ENCODE assay signal across 1 mouse cellular context in the genomic region with DNA sequence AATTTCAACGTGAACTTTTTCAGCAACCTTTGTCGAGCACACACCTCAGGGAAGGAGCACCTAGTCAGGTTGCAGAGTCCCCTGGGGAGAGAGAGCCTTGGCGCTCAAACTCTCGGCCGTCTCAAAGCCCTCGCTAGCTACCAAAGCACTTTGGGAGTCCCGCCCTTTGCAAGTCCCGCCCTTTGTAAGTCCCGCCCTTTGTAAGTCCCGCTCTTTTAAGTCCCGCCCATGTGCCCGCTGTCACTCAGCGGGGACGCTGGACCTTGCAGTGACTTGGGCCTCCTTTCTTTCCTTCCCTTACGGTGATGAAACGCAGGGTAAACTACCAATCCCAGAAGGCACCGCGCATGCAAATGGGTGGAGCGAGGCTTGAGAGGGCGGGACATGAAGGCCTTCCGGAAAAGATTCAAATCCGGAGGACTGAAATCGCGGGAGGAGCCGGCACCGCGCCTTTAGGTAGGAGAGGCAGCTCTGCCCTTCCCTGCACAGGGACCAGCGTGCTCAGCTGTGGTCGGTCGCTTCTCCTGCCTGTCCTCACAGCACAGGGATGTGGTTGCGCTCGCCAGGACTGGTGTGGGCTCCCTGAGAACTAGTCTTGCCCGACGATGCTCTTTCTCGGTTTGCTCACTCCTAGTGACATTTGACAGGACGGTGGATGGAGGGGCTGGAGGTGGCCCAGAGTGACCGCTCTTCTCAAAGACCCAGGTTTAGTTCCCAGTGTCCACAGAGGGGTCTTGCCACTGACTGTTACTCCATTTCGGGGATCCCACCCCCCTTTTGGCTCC.
A peak's percentile ranks its signal among the peaks of the same experiment; 100 is the strongest.
TF ChIP-seq lines count a peak whose summit lies in the region.

A gene (plus strand): TSS at position 400 of the 785 bp plus-strand sequence.

TF ChIP-seq in CH12.LX, 34 proteins besides CTCF, POLR2A, EP300 and RAD21 (continued from another document):
- TF ChIP-seq MEF2A (IDR thresholded peaks at IDR 0.05; ENCODE audit: borderline replicate concordance, low read depth, low read length) (peak; percentile 71; the same call in 1 of the 2 replicates), MYC (IDR thresholded peaks at IDR 0.05; ENCODE audit: low read depth, low read length) (peak; percentile 91), TBP (conservative IDR thresholded peaks at IDR 0.05; ENCODE audit: low read depth, low read length) (peak; percentile 95), TCF12 (IDR thresholded peaks at IDR 0.05; ENCODE audit: low read depth, low read length) (peak; percentile 93), PAX5 (IDR thresholded peaks at IDR 0.05; ENCODE audit: low read length) (no peak), RCOR1 (conservative IDR thresholded peaks at IDR 0.05; ENCODE audit: low read depth, low read length) (no peak), NRF1 (IDR thresholded peaks at IDR 0.05; ENCODE audit: low read depth, low read length) (peak; percentile 50; the same call in 1 of the 2 replicates), SIN3A (IDR thresholded peaks at IDR 0.05; ENCODE audit: low read length) (peak; percentile 96), GABPA (IDR thresholded peaks at IDR 0.05; ENCODE audit: insufficient replicate concordance, low read depth, low read length) (peak; percentile 93; the same call in 1 of the 2 replicates), USF2 (conservative IDR thresholded peaks at IDR 0.05; ENCODE audit: low read depth, low read length) (no peak), MAZ (IDR thresholded peaks at IDR 0.05; ENCODE audit: low read depth, low read length) (no peak), UBTF (IDR thresholded peaks at IDR 0.05; ENCODE audit: low read depth, low read length) (peak; percentile 56; the same call in 1 of the 2 replicates), NELFE (IDR thresholded peaks at IDR 0.05; ENCODE audit: low read depth, low read length) (peak; percentile 98), MAX (IDR thresholded peaks at IDR 0.05; ENCODE audit: low read length) (peak; percentile 94), ELF1 (IDR thresholded peaks at IDR 0.05; ENCODE audit: low read depth, low read length) (peak; percentile 95), KAT2A (IDR thresholded peaks at IDR 0.05; ENCODE audit: insufficient replicate concordance, low read length) (peak; percentile 100), IRF4 (IDR thresholded peaks at IDR 0.05; ENCODE audit: low read depth, low read length) (peak; percentile 68), BHLHE40 (IDR thresholded peaks at IDR 0.05; ENCODE audit: low read depth, low read length) (no peak; the same call in 1 of the 2 replicates), E2F4 (IDR thresholded peaks at IDR 0.05; ENCODE audit: insufficient replicate concordance, low read depth, low read length) (peak; percentile 99), MAFK (IDR thresholded peaks at IDR 0.05; ENCODE audit: insufficient replicate concordance, low read length) (no peak), ZMIZ1 (IDR thresholded peaks at IDR 0.05; ENCODE audit: low read depth, low read length) (peak; percentile 99)
